Mouse (Mus musculus): ENCODE results near the gene Krt72.

The Krt72 gene

GRCm38 (mm10) chr15:101786360-101786759, at the start of gene Krt72:
Gene Krt72 (minus strand): TSS chr15:101786460.
- in situ Hi-C loops (cut with MboI; ENCODE audit: low pct_unique_long_range_greater_than_20kb in 1 of 2, low sequenced_read_pairs in 2 of 2, unreplicated experiment in 1 of 2): no loop called here

GRCm38 (mm10) chr15:101834784-101835328, 48.6 kb upstream of the Krt72 start:
- in situ Hi-C loops (cut with MboI; ENCODE audit: low pct_unique_long_range_greater_than_20kb in 1 of 2, low sequenced_read_pairs in 2 of 2, unreplicated experiment in 1 of 2): no loop called here

- in situ Hi-C loops (cut with MboI; ENCODE audit: low pct_unique_long_range_greater_than_20kb in 1 of 2, low sequenced_read_pairs in 2 of 2, unreplicated experiment in 1 of 2): no loop called here
Observed at GRCm38 (mm10) chr15:101833131-101833530, 46.9 kb upstream of the Krt72 start.

GRCm38 (mm10) chr15:101829441-101829840, 43.2 kb upstream of the Krt72 start:
- in situ Hi-C loops (cut with MboI; ENCODE audit: low pct_unique_long_range_greater_than_20kb in 1 of 2, low sequenced_read_pairs in 2 of 2, unreplicated experiment in 1 of 2): no loop called here

GRCm38 (mm10) chr15:101821786-101822185, 35.5 kb upstream of the Krt72 start:
- in situ Hi-C loops (cut with MboI; ENCODE audit: low pct_unique_long_range_greater_than_20kb in 1 of 2, low sequenced_read_pairs in 2 of 2, unreplicated experiment in 1 of 2): no loop called here

GRCm38 (mm10) chr15:101817875-101818274, 31.6 kb upstream of the Krt72 start, which contains the start of gene Krt2:
Gene Krt2 (minus strand): TSS chr15:101818169.
- in situ Hi-C loops (cut with MboI; ENCODE audit: low pct_unique_long_range_greater_than_20kb in 1 of 2, low sequenced_read_pairs in 2 of 2, unreplicated experiment in 1 of 2): no loop called here

GRCm38 (mm10) chr15:101803052-101803822, 17.0 kb upstream of the Krt72 start:
- in situ Hi-C loops (cut with MboI; ENCODE audit: low pct_unique_long_range_greater_than_20kb in 1 of 2, low sequenced_read_pairs in 2 of 2, unreplicated experiment in 1 of 2): no loop called here

- in situ Hi-C loops (cut with MboI; ENCODE audit: low pct_unique_long_range_greater_than_20kb in 1 of 2, low sequenced_read_pairs in 2 of 2, unreplicated experiment in 1 of 2): no loop called here
Observed at GRCm38 (mm10) chr15:101802296-101802835, 16.1 kb upstream of the Krt72 start, which contains the start of gene Krt73. Gene Krt73 (minus strand): TSS chr15:101802346.

GRCm38 (mm10) chr15:101790867-101791266, 4.6 kb upstream of the Krt72 start:
- in situ Hi-C loops (cut with MboI; ENCODE audit: low pct_unique_long_range_greater_than_20kb in 1 of 2, low sequenced_read_pairs in 2 of 2, unreplicated experiment in 1 of 2): no loop called here

GRCm38 (mm10) chr15:101773420-101773819, 12.8 kb downstream of the Krt72 start:
- in situ Hi-C loops (cut with MboI; ENCODE audit: low pct_unique_long_range_greater_than_20kb in 1 of 2, low sequenced_read_pairs in 2 of 2, unreplicated experiment in 1 of 2): loop anchor here in 1 of 2 experiments (5.0 kb wide), 1 partner anchor 199 kb away; no protein-coding TSS in a partner anchor

GRCm38 (mm10) chr15:101772711-101773081, 13.6 kb downstream of the Krt72 start:
- in situ Hi-C loops (cut with MboI; ENCODE audit: low pct_unique_long_range_greater_than_20kb in 1 of 2, low sequenced_read_pairs in 2 of 2, unreplicated experiment in 1 of 2): loop anchor here in 1 of 2 experiments (5.0 kb wide), 1 partner anchor 200 kb away; no protein-coding TSS in a partner anchor

- in situ Hi-C loops (cut with MboI; ENCODE audit: low pct_unique_long_range_greater_than_20kb in 1 of 2, low sequenced_read_pairs in 2 of 2, unreplicated experiment in 1 of 2): loop anchor here in 1 of 2 experiments (5.0 kb wide), 1 partner anchor 200 kb away; no protein-coding TSS in a partner anchor
Observed at GRCm38 (mm10) chr15:101772080-101772710, 14.1 kb downstream of the Krt72 start.

- in situ Hi-C loops (cut with MboI; ENCODE audit: low pct_unique_long_range_greater_than_20kb in 1 of 2, low sequenced_read_pairs in 2 of 2, unreplicated experiment in 1 of 2): loop anchor here in 1 of 2 experiments (5.0 kb wide), 1 partner anchor 202 kb away; no protein-coding TSS in a partner anchor
Observed at GRCm38 (mm10) chr15:101770226-101770625, 16.0 kb downstream of the Krt72 start.

GRCm38 (mm10) chr15:101742711-101743110, 43.5 kb downstream of the Krt72 start, which contains the start of gene Krt71:
Gene Krt71 (minus strand): TSS chr15:101743109.
- in situ Hi-C loops (cut with MboI; ENCODE audit: low pct_unique_long_range_greater_than_20kb in 1 of 2, low sequenced_read_pairs in 2 of 2, unreplicated experiment in 1 of 2): no loop called here

GRCm38 (mm10) chr15:101737786-101738185, 48.5 kb downstream of the Krt72 start:
- in situ Hi-C loops (cut with MboI; ENCODE audit: low pct_unique_long_range_greater_than_20kb in 1 of 2, low sequenced_read_pairs in 2 of 2, unreplicated experiment in 1 of 2): no loop called here

GRCm38 (mm10) chr15:101730653-101731052, 55.6 kb downstream of the Krt72 start:
- in situ Hi-C loops (cut with MboI; ENCODE audit: low pct_unique_long_range_greater_than_20kb in 1 of 2, low sequenced_read_pairs in 2 of 2, unreplicated experiment in 1 of 2): no loop called here

All from mouse embryonic stem cell (cell line).